Mouse (Mus musculus) adrenal gland, adult 18-20 months (tissue): ENCODE measurements around the gene Ch25h. TPM values are rescaled to one million over a fixed set of nuclear protein-coding genes. Genes with fewer than 3 reads are reported as not detected.
A peak's percentile ranks its signal among the peaks of the same experiment; 100 is the strongest.

Experiments
- DNase-seq, 2 experiments: peaks; one replicate each; pipeline ENCODE4 v3.0.0; 2021 to 2022; ENCODE audit warnings: low spot score in 2 of 2
- total RNA-seq, 2 experiments: library from RNA; stranded (reverse); gene quantifications; 1 replicate in 1 of 2; 2 replicates in 1 of 2; pipeline ENCODE4 v1.2.3; 2021

Ch25h gene
- total RNA-seq, 2 experiments from 2014 or later: 0.60 to 1.7 TPM

GRCm38 (mm10) chr19:34471703-34472102 lies 3.3 kb downstream of the Ch25h start:
- DNase-seq: no peak

GRCm38 (mm10) chr19:34468794-34469193 lies 6.2 kb downstream of the Ch25h start:
- no peak for DNase-seq

GRCm38 (mm10) chr19:34468216-34468615 lies 6.7 kb downstream of the Ch25h start:
- DNase-seq: no peak

- no peak for DNase-seq
Observed at GRCm38 (mm10) chr19:34464453-34464852, 10.5 kb downstream of the Ch25h start.

GRCm38 (mm10) chr19:34461451-34462019 lies 13.4 kb downstream of the Ch25h start:
- DNase-seq: no peak

- no peak for DNase-seq
Observed at GRCm38 (mm10) chr19:34450784-34451370, 24.1 kb downstream of the Ch25h start.

GRCm38 (mm10) chr19:34448851-34449250 lies 26.1 kb downstream of the Ch25h start:
- DNase-seq: no peak

- no peak for DNase-seq
Observed at GRCm38 (mm10) chr19:34445410-34446012, 29.5 kb downstream of the Ch25h start.

- DNase-seq: no peak
Observed at GRCm38 (mm10) chr19:34444785-34445184, 30.2 kb downstream of the Ch25h start.

GRCm38 (mm10) chr19:34441979-34442378 lies 33.0 kb downstream of the Ch25h start:
- peak; percentile 31 to 34 for DNase-seq

- DNase-seq: no peak
Observed at GRCm38 (mm10) chr19:34435197-34435611, 39.8 kb downstream of the Ch25h start.

GRCm38 (mm10) chr19:34431314-34431713 lies 43.6 kb downstream of the Ch25h start:
- no peak for DNase-seq

GRCm38 (mm10) chr19:34423783-34424335 lies 51.1 kb downstream of the Ch25h start:
- DNase-seq: no peak

Other genes starting within 250 kb of the Ch25h start
- gene Acta2, start 219.6 kb downstream of the Ch25h start, total RNA-seq: 10 to 100 TPM; 41.4 to 97.6 TPM
- gene Fas, start 184.5 kb downstream of the Ch25h start, total RNA-seq: 10 to 100 TPM in 1 of 2 experiments, 1 to 10 TPM in 1; 8.5 to 10.7 TPM
- gene Lipa, start 52.3 kb upstream of the Ch25h start, total RNA-seq: 100 to 1,000 TPM; 101 to 207 TPM
- gene Ifit2, start 75.5 kb upstream of the Ch25h start, total RNA-seq: 1 to 10 TPM; 2.8 to 4.3 TPM
- 1 to 10 TPM; 5.4 to 6.3 TPM for gene Ifit3, start 108.4 kb upstream of the Ch25h start, total RNA-seq
- gene Ifit1bl1, start 126.8 kb upstream of the Ch25h start, total RNA-seq: under 1 TPM; 0.40 to 0.48 TPM
- 1 to 10 TPM; 1.9 to 2.5 TPM for gene Ifit3b, start 132.8 kb upstream of the Ch25h start, total RNA-seq
- under 1 TPM; 0.10 to 0.13 TPM for gene Ifit1bl2, start 165.6 kb upstream of the Ch25h start, total RNA-seq
- gene Ifit1, start 165.7 kb upstream of the Ch25h start, total RNA-seq: 1 to 10 TPM; 5.1 to 6.7 TPM